8 mouse cellular contexts compared by ENCODE assay signal in genomic region chr1:71102344-71103173, GRCm38 (mm10). TPM values are rescaled to one million over a fixed set of nuclear protein-coding genes. Genes with fewer than 3 reads are reported as not detected.
DNase-seq lines count a peak whose midpoint lies in the region; ATAC-seq lines count a peak whose summit lies in the region.

Bard1 (minus strand) TSS chr1:71103146.

- no peaks in the 10 kb centered on the region for H3K36me3 ChIP-seq in hindbrain, embryonic 12.5 days

- H3K9me3 ChIP-seq in hindbrain, embryonic 12.5 days (replicated peaks): no peaks in the 10 kb centered on the region

- under 1% methylated on average over 69 of the region's 69 CpGs for WGBS in hindbrain, embryonic 12.5 days

- H3K27ac ChIP-seq in hindbrain, embryonic 12.5 days: peak within 1 kb of the TSS; percentile 57

- DNase-seq in NIH3T3 (ENCODE audit: low read depth): peak; percentile 100
- peak; percentile 84 to 88 for DNase-seq in cerebellum, postnatal 10 days
- peak; percentile 69 to 78 for DNase-seq in frontal cortex, postnatal 10 days (ENCODE audit: low spot score in 2 of 2)
- DNase-seq in layer of hippocampus, postnatal 14 days (ENCODE audit: low spot score in 2 of 2): peak; percentile 69 to 71
- DNase-seq in lung, postnatal 14 days: peak; percentile 94
- DNase-seq in retina, adult 2 months (ENCODE audit: low read depth, low spot score): peak; percentile 37
- DNase-seq in thymus, postnatal 36 days: peak; percentile 97 to 99

- H3K4me3 ChIP-seq in hindbrain, embryonic 12.5 days: peak within 1 kb of the TSS; percentile 81

- H3K4me2 ChIP-seq in hindbrain, embryonic 12.5 days (replicated peaks): peak within 1 kb of the TSS; percentile 76

- peak within 1 kb of the TSS; percentile 64 for H3K9ac ChIP-seq in hindbrain, embryonic 12.5 days

- peaks cover 4% of the 10 kb centered on the region; the same call in 1 of the 2 replicates for H3K4me1 ChIP-seq in hindbrain, embryonic 12.5 days

- H3K27me3 ChIP-seq in hindbrain, embryonic 12.5 days: no peaks in the 10 kb centered on the region

- ATAC-seq in hindbrain, embryonic 12.5 days (ENCODE audit: low FRiP score): peak; percentile 95

RNA-seq across cellular contexts. Expression of gene Bard1, which starts in this region (rescaled TPM):
- 1.5 and 1.9 TPM in 2 replicates for polyA plus RNA-seq in hindbrain, embryonic 12.5 days (2016; fragmentation: Nextera tagmentation; extraction: Ambion mirVana)
- total RNA-seq in layer of hippocampus, postnatal 14 days (2021): 1 to 10 TPM in 1 of 2 experiments, under 1 TPM in 1; 0.74 to 1.1 TPM

Comparison
In these comparisons a context has a peak if more than half of its experiments do, and no peak if none do; other contexts are left out.
1. Peak in every context shown above with its lines: DNase-seq, ATAC-seq, H3K4me3 ChIP-seq and H3K27ac ChIP-seq.
2. DNase-seq: peak in every context shown above with its lines; median percentile 100 in NIH3T3; 98 in thymus, postnatal 36 days; 94 in lung, postnatal 14 days; 86 in cerebellum, postnatal 10 days; 74 in frontal cortex, postnatal 10 days; 70 in layer of hippocampus, postnatal 14 days; 37 in retina, adult 2 months.